Mouse (Mus musculus) limb, embryonic 13.5 days (tissue): ENCODE results near the gene Acer3. TPM values are rescaled to one million over a fixed set of nuclear protein-coding genes. Genes with fewer than 3 reads are reported as not detected.
"Not testable (repeated sequence)": the region's sequence is repeated elsewhere in the genome, so short reads cannot be mapped to it uniquely, and the experiment has no call there.

Experiments used
- ATAC-seq: fragments of 200-750 bp; cut with Nextera tagmentation; 2 replicates; pipeline ENCODE4 v1.8.0; 2017; ENCODE audit warnings: low read depth, moderate number of reproducible peaks, moderate TSS enrichment; ENCODE audit not compliant: low FRiP score
- H3K27ac ChIP-seq: fragments of 300-500 bp; sonication (generic); 2 replicates; pipeline ENCODE4 v1.5.1; 2015; ENCODE audit warnings: inconsistent platforms, mild to moderate bottlenecking, moderate library complexity
- H3K27me3 ChIP-seq: fragments of 300-500 bp; sonication (generic); 2 replicates; pipeline ENCODE4 v1.6.1; 2015; ENCODE audit warnings: mild to moderate bottlenecking, inconsistent platforms
- H3K36me3 ChIP-seq: fragments of 300-500 bp; sonication (generic); 2 replicates; pipeline ENCODE4 v1.6.1; 2015; ENCODE audit warnings: inconsistent platforms, mild to moderate bottlenecking, moderate library complexity
- H3K4me1 ChIP-seq: fragments of 300-500 bp; sonication (generic); 2 replicates; pipeline ENCODE4 v1.6.1; 2015; ENCODE audit warnings: inconsistent platforms
- H3K4me2 ChIP-seq: fragments of 300-500 bp; sonication (generic); replicated peaks from 2 replicates; pipeline ENCODE4 v1.6.1; 2015; ENCODE audit warnings: inconsistent platforms, mild to moderate bottlenecking, moderate library complexity
- H3K4me3 ChIP-seq: fragments of 300-500 bp; sonication (generic); 2 replicates; pipeline ENCODE4 v1.5.1; 2015; ENCODE audit warnings: moderate library complexity, mild to moderate bottlenecking, inconsistent platforms
- H3K9ac ChIP-seq: fragments of 300-500 bp; sonication (generic); 2 replicates; pipeline ENCODE4 v1.6.1; 2015; ENCODE audit warnings: mild to moderate bottlenecking, inconsistent platforms
- H3K9me3 ChIP-seq: fragments of 300-500 bp; sonication (generic); 2 replicates; pipeline ENCODE4 v1.6.1; 2016; ENCODE audit warnings: inconsistent platforms
- WGBS: fragments of 180-500 bp; shearing (Covaris S2); methylation state at CpG from one replicate; pipeline ENCODE4 v1.1.7; 2015; 5-methylcytosine and 5-hydroxymethylcytosine counted together
- polyA plus RNA-seq: library from polyadenylated mRNA; unstranded; fragments of >200 nt; fragmentation: Nextera tagmentation; extraction: Ambion mirVana; gene quantifications from 2 replicates; pipeline ENCODE4 v1.2.1, GENCODE M21; 2015

Acer3 gene
- polyA plus RNA-seq, 1 experiment from 2014 or later = 34.7 TPM

DNA sequence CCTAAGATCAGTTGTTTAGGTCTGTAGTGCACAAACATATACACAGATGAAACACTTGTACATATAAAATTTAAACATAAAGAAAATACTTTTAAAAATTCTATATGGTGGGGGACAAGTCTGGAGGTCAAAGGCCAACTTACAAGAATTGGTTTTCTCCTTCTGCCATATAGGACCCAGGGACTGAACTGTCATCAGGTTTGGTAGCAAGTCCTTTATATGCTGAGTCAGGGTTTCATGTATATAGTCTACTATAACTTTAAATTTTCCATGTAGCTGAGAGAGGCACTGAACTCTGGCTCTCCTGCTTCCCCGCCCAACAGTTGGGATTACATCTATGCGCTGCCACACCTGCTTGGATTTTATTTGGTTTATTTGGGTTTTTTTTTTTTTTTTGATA lies 132.8 kb downstream of the Acer3 start:
- no peak overlapping the region for H3K4me2 ChIP-seq
- no peak overlapping the region for H3K9ac ChIP-seq
- 89% methylated on average over 2 of the region's 2 CpGs for WGBS
- peaks cover 23% of the 10 kb centered on the region for H3K27me3 ChIP-seq
- no peak overlapping the region for H3K27ac ChIP-seq
- H3K9me3 ChIP-seq = no peaks in the 10 kb centered on the region
- no peak for ATAC-seq
- H3K36me3 ChIP-seq = no peaks in the 10 kb centered on the region
- H3K4me1 ChIP-seq = peaks cover 1% of the 10 kb centered on the region
- H3K4me3 ChIP-seq = no peak overlapping the region

DNA sequence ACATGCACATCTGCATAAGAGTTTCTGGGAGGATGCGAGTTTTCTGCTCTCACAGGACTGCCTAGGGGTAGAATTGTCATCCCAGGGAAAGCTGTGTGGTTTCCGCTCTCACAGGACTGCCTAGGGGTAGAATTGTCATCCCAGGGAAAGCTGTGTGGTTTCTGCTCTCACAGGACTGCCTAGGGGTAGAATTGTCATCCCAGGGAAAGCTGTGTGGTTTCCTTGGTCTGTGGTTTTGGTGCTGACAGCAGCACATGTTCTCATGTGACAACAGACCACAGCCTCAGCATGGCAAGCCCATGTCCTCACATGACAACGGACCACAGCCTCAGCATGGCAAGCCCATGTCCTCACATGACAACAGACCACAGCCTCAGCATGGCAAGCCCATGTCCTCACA lies 133.7 kb downstream of the Acer3 start:
- not testable (repeated sequence) for H3K27ac ChIP-seq, H3K9me3 ChIP-seq, H3K36me3 ChIP-seq, H3K4me1 ChIP-seq, ATAC-seq, H3K9ac ChIP-seq, H3K4me3 ChIP-seq, H3K4me2 ChIP-seq
- peaks cover 14% of the 10 kb centered on the region for H3K27me3 ChIP-seq
- WGBS = 72% methylated on average over 3 of the region's 3 CpGs

DNA sequence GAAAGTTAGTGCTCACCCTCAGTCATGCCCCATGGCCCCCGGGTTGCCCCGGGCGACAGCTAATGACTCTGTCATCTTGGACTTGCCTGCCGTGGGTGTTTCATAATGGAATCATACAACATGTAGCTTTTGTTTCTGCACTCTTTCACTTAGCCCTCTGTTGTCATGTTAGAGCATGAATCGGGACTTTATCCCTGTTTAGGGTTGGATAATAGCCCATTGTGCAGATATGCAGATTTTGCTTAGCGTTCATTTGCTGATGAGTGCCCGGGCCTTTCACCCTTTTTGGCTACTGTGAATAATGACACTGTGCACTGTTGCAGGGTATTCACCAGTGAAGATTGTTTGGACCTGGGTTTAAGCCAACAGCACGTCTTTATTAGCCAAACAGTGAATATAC lies 134.4 kb downstream of the Acer3 start:
- WGBS = 81% methylated on average over 8 of the region's 8 CpGs
- no peak for ATAC-seq

DNA sequence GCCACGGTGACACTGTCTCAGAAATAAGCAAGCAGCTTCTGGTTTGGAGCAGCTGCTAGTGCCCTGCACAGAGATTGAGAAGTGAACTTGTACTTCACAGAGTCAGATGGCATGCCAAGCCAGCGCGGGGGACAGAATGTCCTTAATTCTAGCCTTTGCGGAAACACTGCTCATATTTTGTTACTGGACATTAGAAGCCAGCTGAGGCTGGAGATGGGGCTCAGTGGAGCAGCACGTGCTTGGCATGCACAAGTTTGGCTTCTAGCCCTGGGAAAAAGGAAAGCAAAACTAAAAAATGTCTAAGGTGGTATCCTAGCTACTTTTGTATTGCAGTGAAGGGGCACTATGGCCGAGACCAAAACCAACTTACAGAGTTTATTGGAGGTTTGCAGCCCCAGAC lies 135.7 kb downstream of the Acer3 start:
- ATAC-seq = no peak

More for the DNA sequence above, 134.4 kb downstream of the Acer3 start:
- no peak overlapping the region for H3K4me3 ChIP-seq
- no peak overlapping the region for H3K4me2 ChIP-seq
- H3K9ac ChIP-seq = no peak overlapping the region
- no peaks in the 10 kb centered on the region for H3K4me1 ChIP-seq
- no peaks in the 10 kb centered on the region for H3K9me3 ChIP-seq
- H3K36me3 ChIP-seq = no peaks in the 10 kb centered on the region
- peaks cover 7% of the 10 kb centered on the region for H3K27me3 ChIP-seq
- H3K27ac ChIP-seq = no peak overlapping the region

DNA sequence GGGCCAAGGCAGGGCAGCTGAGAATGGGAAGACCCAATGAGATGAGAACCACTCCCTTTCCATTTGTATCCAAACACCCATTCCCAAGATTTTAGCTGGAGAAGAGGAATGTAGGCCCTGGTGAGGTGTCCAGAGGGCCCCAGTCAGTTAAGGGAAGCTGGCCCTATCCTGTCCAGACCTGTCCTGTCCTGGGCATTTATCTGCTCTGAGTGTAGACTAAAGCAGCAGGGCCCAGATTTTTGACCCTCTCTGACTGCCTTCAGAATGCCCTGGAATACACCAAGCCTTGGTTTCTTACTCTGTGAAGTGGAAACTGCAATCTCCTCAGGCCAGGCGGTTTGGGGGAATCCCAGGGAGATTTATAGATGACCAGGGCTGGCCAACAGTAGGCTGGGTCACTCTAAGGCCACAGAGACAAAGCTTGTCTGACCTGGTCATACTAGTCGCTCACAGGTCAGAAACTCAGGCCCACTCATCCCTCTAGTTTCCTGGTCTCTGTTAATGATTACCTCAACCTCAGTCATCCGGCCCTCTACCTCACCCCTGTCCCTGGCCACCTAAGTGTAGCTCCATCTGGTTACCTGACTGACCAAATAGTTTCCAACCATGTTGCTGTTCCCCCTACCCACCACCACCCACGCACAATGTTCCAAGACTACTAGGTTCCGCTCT lies 142.3 kb downstream of the Acer3 start:
- H3K4me3 ChIP-seq = peak overlapping the region; percentile 79
- peak; percentile 21; the same call in 1 of the 2 replicates for ATAC-seq
- H3K4me1 ChIP-seq = peaks cover 10% of the 10 kb centered on the region
- H3K27ac ChIP-seq = no peak overlapping the region
- 86% methylated on average over 5 of the region's 5 CpGs for WGBS
- peak overlapping the region; percentile 80 for H3K4me2 ChIP-seq
- H3K9ac ChIP-seq = peak overlapping the region; percentile 76
- no peaks in the 10 kb centered on the region for H3K36me3 ChIP-seq
- H3K27me3 ChIP-seq = no peaks in the 10 kb centered on the region
- H3K9me3 ChIP-seq = no peaks in the 10 kb centered on the region

More for the DNA sequence above, 135.7 kb downstream of the Acer3 start:
- no peak overlapping the region for H3K27ac ChIP-seq
- WGBS = 84% methylated on average over 6 of the region's 6 CpGs
- no peak overlapping the region for H3K4me2 ChIP-seq
- H3K9ac ChIP-seq = no peak overlapping the region
- no peaks in the 10 kb centered on the region for H3K4me1 ChIP-seq
- no peaks in the 10 kb centered on the region for H3K36me3 ChIP-seq
- no peaks in the 10 kb centered on the region for H3K27me3 ChIP-seq
- H3K4me3 ChIP-seq = no peak overlapping the region
- no peaks in the 10 kb centered on the region for H3K9me3 ChIP-seq

DNA sequence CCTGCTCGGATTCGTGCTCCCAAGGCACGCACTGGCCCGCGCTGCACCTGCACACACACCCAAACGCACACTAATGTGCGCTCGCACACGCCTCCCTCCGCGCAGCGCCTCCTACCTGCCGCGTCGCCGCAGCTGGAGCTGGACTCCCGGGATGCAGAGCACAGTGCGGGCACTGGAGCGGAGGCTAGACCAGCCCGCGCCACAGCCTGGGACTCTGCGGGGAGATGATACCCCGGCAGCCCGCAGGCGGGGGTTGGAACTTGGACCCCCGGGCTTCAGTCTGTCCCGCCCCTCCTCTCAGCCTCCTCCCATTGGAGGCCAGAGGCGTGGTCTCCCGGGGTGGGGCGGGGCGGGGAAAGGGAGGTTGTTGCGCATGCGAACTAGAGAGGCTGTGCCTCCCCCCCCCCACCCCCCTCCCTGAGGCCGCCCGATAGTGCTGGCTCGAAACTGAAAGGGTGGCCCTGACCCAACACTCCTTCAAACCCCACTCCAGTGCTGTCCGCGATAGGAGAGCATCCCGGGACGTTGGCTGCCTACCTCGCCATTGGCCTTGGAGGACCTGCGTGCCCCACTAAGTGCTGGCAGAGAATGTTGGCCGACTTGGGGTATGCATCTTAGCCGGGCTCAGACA lies 143.0 kb downstream of the Acer3 start, which contains the start of gene Capn5:
Gene Capn5 (minus strand): TSS at position 346 of the 631 bp plus-strand sequence.
- no peaks in the 10 kb centered on the region for H3K9me3 ChIP-seq
- H3K4me3 ChIP-seq = peak within 1 kb of the TSS; percentile 79
- H3K27me3 ChIP-seq = no peaks in the 10 kb centered on the region
- peak within 1 kb of the TSS; percentile 80 for H3K4me2 ChIP-seq
- peaks cover 10% of the 10 kb centered on the region for H3K4me1 ChIP-seq
- H3K36me3 ChIP-seq = no peaks in the 10 kb centered on the region
- ATAC-seq = peak; percentile 87
- H3K9ac ChIP-seq = peak within 1 kb of the TSS; percentile 76
- no peak within 1 kb of the TSS for H3K27ac ChIP-seq
- 2% methylated on average over 35 of the region's 44 CpGs for WGBS

DNA sequence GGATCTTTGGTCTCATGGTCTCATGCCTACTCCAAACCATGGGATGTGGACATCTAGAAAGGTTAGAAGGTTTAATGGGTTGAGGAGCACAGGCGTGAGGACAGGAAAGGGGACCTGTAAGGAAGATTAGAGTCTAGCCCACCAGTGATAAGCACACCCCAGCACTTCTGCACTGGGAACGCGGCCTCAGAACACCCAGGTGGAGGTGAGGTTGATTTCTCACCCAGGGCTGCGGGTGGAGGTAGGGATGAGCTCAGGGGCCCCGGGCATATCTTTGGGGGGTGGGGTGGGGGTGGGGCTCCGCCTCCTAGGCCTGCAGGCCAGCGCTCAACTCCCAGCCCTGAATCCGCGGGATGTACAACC lies 143.5 kb downstream of the Acer3 start:
- no peak for ATAC-seq
- Histone ChIP-seq H3K36me3 (no peaks in the 10 kb centered on the region), H3K27me3 (no peaks in the 10 kb centered on the region), H3K9me3 (no peaks in the 10 kb centered on the region), H3K9ac (peak overlapping the region; percentile 76), H3K4me3 (peak overlapping the region; percentile 79), H3K27ac (no peak overlapping the region), H3K4me1 (peaks cover 10% of the 10 kb centered on the region), H3K4me2 (peak overlapping the region; percentile 80)
- WGBS = 9% methylated on average over 9 of the region's 9 CpGs

DNA sequence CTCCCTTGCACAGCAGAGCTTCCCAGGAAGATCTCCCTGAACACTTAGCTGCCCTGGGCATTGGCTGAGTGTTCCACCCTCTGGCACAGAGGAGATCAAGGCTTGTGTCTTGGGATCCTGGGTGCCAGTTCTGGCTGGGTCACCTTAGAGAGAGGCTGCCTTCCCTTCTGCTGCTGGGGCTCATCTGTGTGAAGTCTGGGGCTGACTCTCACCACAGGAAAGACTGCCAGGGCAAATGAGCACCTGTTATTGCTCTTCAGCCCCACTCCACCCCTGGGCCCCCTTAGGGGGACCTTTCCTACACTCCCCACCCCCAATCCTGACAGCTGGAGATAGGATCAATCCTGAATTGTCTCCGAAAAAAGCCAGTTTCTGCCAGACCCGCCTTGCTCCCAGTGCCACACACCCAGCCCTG lies 143.9 kb downstream of the Acer3 start:
- peaks cover 10% of the 10 kb centered on the region for H3K4me1 ChIP-seq

DNA sequence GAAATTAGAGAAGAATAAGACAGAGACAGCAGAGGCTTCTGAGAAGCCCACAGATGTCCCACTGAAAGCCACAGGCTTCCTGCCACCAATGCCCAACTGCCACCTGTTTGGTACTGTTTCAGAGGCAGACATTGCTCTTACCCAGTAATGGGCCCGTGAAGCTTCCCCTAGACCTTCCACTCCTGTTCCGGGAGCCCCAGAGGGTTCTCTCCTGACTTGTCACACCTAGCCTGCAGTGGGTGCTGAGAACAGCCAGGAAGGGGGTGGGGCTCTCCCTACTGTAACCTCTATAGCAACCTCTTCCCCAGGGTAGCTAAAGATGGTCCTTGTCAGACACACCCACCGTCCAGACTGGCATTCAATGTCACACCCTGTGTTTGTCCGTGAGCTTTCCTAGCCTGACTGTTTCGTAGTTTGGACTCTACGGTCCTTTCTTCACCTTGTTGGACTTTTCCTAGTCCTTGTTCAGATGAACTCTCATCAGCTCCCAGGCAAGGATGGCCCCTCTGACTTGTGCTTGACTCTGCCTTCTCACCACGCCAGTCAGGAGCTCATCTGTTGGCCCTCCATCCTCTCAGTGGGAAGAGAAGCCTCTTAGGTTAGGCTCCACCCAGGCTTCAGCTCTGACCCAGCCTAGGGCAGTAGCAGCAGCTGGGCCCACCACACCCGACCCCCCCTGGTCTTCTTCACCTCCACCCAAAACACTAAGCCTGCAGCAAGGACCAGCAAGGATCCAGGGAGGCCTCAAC lies 144.5 kb downstream of the Acer3 start:
- peaks cover 13% of the 10 kb centered on the region for H3K4me1 ChIP-seq
- no peak overlapping the region for H3K27ac ChIP-seq
- no peaks in the 10 kb centered on the region for H3K9me3 ChIP-seq
- H3K4me2 ChIP-seq = peak overlapping the region; percentile 80
- H3K4me3 ChIP-seq = no peak overlapping the region
- 64% methylated on average over 8 of the region's 8 CpGs for WGBS
- H3K36me3 ChIP-seq = no peaks in the 10 kb centered on the region
- no peaks in the 10 kb centered on the region for H3K27me3 ChIP-seq
- no peak overlapping the region for H3K9ac ChIP-seq
- no peak for ATAC-seq

More for the DNA sequence above, 143.9 kb downstream of the Acer3 start:
- Histone ChIP-seq H3K4me2 (peak overlapping the region; percentile 80), H3K9me3 (no peaks in the 10 kb centered on the region), H3K27me3 (no peaks in the 10 kb centered on the region), H3K27ac (no peak overlapping the region), H3K36me3 (no peaks in the 10 kb centered on the region), H3K4me3 (peak overlapping the region; percentile 79), H3K9ac (no peak overlapping the region; the same call in 1 of the 2 replicates)
- no peak for ATAC-seq
- 61% methylated on average over 2 of the region's 2 CpGs for WGBS

DNA sequence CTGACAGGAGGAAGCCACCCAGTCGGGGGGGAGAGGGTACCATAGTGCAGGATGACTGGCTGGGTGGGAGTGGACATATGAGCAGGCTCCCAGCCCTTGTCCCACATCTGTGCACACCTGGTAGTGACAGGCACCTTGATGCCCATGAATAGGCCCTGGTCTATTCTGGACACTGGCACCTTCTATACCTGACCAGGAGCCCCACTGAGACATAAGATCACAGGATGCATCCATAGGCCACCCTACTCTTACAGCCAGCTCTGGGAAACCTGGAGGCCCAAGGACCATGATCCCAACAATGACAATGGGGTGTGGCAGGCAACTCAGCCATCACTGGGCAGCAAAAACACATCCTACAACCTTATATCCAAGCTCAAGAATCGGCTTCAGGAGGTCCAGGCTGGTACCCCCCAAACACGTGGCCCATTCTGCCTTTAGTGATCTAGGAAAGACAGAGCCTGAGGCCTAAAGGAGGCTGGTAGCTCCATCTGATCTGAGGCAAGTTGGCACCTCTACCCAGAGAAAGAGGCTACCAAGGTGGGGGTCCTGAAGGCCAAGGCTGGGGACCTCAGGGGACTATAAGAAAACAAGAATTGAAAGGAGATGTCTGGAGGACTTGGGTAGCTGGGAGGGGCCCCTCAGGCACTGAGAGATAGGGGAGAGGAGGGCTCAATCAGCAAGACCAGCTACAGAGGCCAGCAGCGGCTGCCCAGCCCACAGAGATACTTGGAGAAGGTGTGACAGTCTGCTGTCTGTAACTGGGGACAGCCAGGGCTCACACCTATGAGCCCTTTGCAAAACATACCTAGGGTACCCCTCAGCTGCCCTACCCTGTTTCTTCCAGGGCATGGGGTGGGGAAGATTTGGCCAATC lies 145.9 kb downstream of the Acer3 start:
- Histone ChIP-seq H3K4me3 (no peak overlapping the region), H3K36me3 (no peaks in the 10 kb centered on the region), H3K27me3 (no peaks in the 10 kb centered on the region), H3K9ac (no peak overlapping the region), H3K4me2 (no peak overlapping the region), H3K9me3 (no peaks in the 10 kb centered on the region), H3K4me1 (peaks cover 21% of the 10 kb centered on the region), H3K27ac (no peak overlapping the region)
- ATAC-seq = no peak
- 76% methylated on average over 4 of the region's 4 CpGs for WGBS

DNA sequence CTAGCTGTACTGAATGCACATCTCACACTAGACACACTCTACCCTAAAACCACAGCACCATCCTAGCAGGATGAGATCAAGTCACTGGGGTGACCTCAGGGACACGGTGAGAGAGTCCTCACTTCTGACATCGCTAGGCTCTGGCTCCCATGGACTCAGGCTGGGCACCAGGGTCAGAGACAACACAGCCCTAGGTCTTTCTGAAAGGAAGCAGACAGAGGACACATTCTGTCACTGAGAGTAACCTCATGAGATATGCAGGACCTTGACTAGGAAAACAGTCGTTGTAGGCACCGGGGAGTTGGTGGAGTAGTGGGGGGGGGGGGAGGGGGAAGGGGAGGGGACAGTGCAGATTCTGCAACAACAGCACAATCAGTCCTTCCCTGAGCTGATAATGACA lies 147.6 kb downstream of the Acer3 start:
- ATAC-seq = no peak
- Histone ChIP-seq H3K27ac (no peak overlapping the region), H3K27me3 (no peaks in the 10 kb centered on the region), H3K4me2 (no peak overlapping the region), H3K9ac (no peak overlapping the region), H3K36me3 (no peaks in the 10 kb centered on the region), H3K4me1 (peaks cover 21% of the 10 kb centered on the region), H3K9me3 (no peaks in the 10 kb centered on the region), H3K4me3 (no peak overlapping the region)
- 65% methylated on average over 4 of the region's 4 CpGs for WGBS
